Mouse (Mus musculus): Measurements from ENCODE around the gene Gna11. TPM values are rescaled to one million over a fixed set of nuclear protein-coding genes. Genes with fewer than 3 reads are reported as not detected.

The Gna11 gene
- polyA plus RNA-seq, 1 experiment from 2014 or later: 101 TPM

DNA sequence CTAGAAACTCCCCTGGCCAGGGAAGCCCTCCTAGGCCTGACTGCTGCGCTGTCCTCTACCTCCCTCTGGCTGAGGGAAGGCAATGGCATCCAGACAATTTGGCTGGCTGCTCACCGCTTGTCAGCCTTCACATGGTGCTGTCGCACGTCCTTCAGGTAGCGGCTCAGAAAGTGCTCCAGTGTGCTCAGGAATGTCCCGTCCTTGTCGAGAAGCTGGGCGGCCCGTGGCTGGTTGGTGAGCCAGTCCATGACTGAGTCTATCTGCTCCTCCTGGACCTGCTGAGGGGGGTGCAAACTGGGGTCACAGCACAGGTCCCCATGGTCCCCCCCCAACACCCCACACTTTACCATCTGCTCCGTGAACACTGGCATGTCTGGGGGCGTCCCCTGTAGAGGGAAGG is 56.9 kb downstream of the Gna11 start:
- WGBS: 79% methylated on average over 11 of the region's 11 CpGs
- Histone ChIP-seq H3K27me3 (ENCODE audit: control insufficient read depth, insufficient read depth, low read length) (no peaks in the 10 kb centered on the region), H3K4me1 (ENCODE audit: control insufficient read depth, insufficient read depth, low read length) (no peaks in the 10 kb centered on the region), H3K9me3 (replicated peaks; ENCODE audit: control insufficient read depth, low read length) (no peaks in the 10 kb centered on the region), H3K4me2 (ENCODE audit: low read depth, low read length) (no peak overlapping the region), H3K27ac (ENCODE audit: low read length) (no peak overlapping the region), H3K36me3 (ENCODE audit: control insufficient read depth, insufficient read depth, low read length) (peaks cover 25% of the 10 kb centered on the region), H3K9ac (ENCODE audit: low read length) (no peak overlapping the region), H3K4me3 (replicated peaks; ENCODE audit: low read length) (no peak overlapping the region)
- no peak for ATAC-seq (ENCODE audit: insufficient read depth, low FRiP score)

DNA sequence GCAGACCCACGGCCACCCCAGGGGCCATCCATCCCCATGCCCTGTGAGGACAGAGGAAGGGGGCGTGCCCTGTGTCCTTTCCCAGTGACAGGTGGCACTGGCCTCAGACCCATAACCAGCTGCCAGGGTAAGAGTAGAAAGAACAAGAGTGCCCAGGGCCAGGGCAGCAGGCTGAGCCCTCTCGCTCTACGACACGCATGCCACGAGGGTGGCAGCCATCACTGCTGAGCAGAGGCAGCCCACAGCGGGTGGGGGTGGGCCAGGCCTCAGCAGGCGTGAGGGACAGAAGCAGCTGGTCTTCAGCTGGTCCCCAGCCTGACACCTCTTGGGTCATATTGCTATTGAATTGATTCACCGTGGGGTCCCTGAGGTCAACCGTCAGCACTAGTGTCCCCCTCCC is 58.5 kb downstream of the Gna11 start:
- Histone ChIP-seq H3K27ac (ENCODE audit: low read length) (no peak overlapping the region), H3K9ac (ENCODE audit: low read length) (no peak overlapping the region), H3K4me3 (replicated peaks; ENCODE audit: low read length) (no peak overlapping the region), H3K4me2 (ENCODE audit: low read depth, low read length) (no peak overlapping the region), H3K9me3 (replicated peaks; ENCODE audit: control insufficient read depth, low read length) (no peaks in the 10 kb centered on the region), H3K27me3 (ENCODE audit: control insufficient read depth, insufficient read depth, low read length) (peaks cover 12% of the 10 kb centered on the region; the same call in 1 of the 2 replicates), H3K36me3 (ENCODE audit: control insufficient read depth, insufficient read depth, low read length) (peaks cover 12% of the 10 kb centered on the region), H3K4me1 (ENCODE audit: control insufficient read depth, insufficient read depth, low read length) (0 out of 2 replicates have a peak, but pooled peaks cover 3% of the 10 kb centered on the region)
- no peak for ATAC-seq (ENCODE audit: insufficient read depth, low FRiP score)
- WGBS: 89% methylated on average over 10 of the region's 10 CpGs

GRCm38 (mm10) chr10:81485479-81486018 is 59.4 kb downstream of the Gna11 start:
- Histone ChIP-seq H3K4me3 (replicated peaks; ENCODE audit: low read length) (no peak overlapping the region), H3K27ac (ENCODE audit: low read length) (no peak overlapping the region; the same call in 1 of the 2 replicates), H3K4me1 (ENCODE audit: control insufficient read depth, insufficient read depth, low read length) (0 out of 2 replicates have a peak, but pooled peaks cover 3% of the 10 kb centered on the region), H3K4me2 (ENCODE audit: low read depth, low read length) (no peak overlapping the region), H3K9me3 (replicated peaks; ENCODE audit: control insufficient read depth, low read length) (no peaks in the 10 kb centered on the region), H3K36me3 (ENCODE audit: control insufficient read depth, insufficient read depth, low read length) (peaks cover 12% of the 10 kb centered on the region), H3K27me3 (ENCODE audit: control insufficient read depth, insufficient read depth, low read length) (peaks cover 19% of the 10 kb centered on the region; the same call in 1 of the 2 replicates), H3K9ac (ENCODE audit: low read length) (no peak overlapping the region)
- no peak for ATAC-seq (ENCODE audit: insufficient read depth, low FRiP score)
- 77% methylated on average over 7 of the region's 7 CpGs for WGBS

DNA sequence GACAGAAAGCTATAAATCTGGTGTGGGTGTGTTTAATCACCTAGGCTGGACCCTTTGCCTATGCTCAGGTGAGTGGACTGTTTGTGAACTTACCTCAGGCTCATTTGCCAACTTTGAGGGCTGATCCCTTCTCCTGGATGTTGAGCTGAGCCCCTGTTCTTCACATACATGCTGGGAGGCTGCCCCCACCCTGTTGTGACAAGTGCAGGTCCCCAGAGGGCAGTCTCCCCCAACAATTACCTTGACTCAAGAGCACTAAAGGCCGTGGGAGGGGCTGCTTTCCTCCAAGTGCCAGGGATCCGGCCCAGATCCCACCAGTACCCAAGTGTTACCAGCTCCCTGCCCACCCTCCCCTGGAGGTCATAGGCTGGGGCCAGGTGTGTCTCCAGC is 59.9 kb downstream of the Gna11 start:
- peaks cover 12% of the 10 kb centered on the region for H3K36me3 ChIP-seq (ENCODE audit: control insufficient read depth, insufficient read depth, low read length)
- H3K27ac ChIP-seq (ENCODE audit: low read length): no peak overlapping the region
- no peak overlapping the region for H3K4me2 ChIP-seq (ENCODE audit: low read depth, low read length)
- no peaks in the 10 kb centered on the region for H3K9me3 ChIP-seq (replicated peaks; ENCODE audit: control insufficient read depth, low read length)
- H3K9ac ChIP-seq (ENCODE audit: low read length): no peak overlapping the region
- no peak for ATAC-seq (ENCODE audit: insufficient read depth, low FRiP score)
- 0 out of 2 replicates have a peak, but pooled peaks cover 3% of the 10 kb centered on the region for H3K4me1 ChIP-seq (ENCODE audit: control insufficient read depth, insufficient read depth, low read length)
- no peak overlapping the region for H3K4me3 ChIP-seq (replicated peaks; ENCODE audit: low read length)
- peaks cover 22% of the 10 kb centered on the region for H3K27me3 ChIP-seq (ENCODE audit: control insufficient read depth, insufficient read depth, low read length)
- 15% methylated on average over 2 of the region's 2 CpGs for WGBS

DNA sequence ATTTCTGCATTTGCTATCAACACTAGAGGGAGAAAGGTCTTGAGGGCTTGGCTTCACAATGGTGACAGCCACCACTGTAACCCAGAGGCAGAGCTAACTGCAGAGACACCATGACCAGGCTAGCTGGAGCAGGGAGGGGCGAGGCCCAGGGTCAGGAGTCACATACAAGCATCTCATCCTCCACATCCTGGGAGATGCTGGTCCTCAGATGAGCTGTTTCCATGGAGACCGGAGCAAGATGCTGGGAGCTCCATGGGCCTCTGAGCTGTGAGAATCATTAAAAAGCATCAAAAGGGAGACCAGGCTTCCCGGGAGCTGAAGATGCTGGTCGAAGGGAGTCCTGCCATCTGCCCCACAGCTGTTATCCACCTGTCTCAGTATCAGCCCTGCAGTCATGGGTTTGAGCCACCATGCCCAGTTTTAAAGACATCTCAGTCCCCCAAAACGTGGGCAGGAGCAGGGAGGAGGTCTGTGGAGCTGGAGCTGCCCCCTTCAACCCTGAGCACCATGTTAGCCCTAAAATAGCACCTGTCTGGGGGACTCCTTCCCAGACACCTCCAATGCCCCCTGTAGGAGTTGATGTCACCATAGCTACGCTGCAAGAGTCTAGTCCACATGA is 60.4 kb downstream of the Gna11 start:
- H3K4me2 ChIP-seq (ENCODE audit: low read depth, low read length): no peak overlapping the region
- H3K4me1 ChIP-seq (ENCODE audit: control insufficient read depth, insufficient read depth, low read length): 0 out of 2 replicates have a peak, but pooled peaks cover 3% of the 10 kb centered on the region
- H3K4me3 ChIP-seq (replicated peaks; ENCODE audit: low read length): no peak overlapping the region
- H3K36me3 ChIP-seq (ENCODE audit: control insufficient read depth, insufficient read depth, low read length): peaks cover 8% of the 10 kb centered on the region
- WGBS: 64% methylated on average over 6 of the region's 6 CpGs
- no peaks in the 10 kb centered on the region for H3K9me3 ChIP-seq (replicated peaks; ENCODE audit: control insufficient read depth, low read length)
- no peak overlapping the region for H3K9ac ChIP-seq (ENCODE audit: low read length)
- peaks cover 22% of the 10 kb centered on the region for H3K27me3 ChIP-seq (ENCODE audit: control insufficient read depth, insufficient read depth, low read length)
- H3K27ac ChIP-seq (ENCODE audit: low read length): no peak overlapping the region
- no peak for ATAC-seq (ENCODE audit: insufficient read depth, low FRiP score)

DNA sequence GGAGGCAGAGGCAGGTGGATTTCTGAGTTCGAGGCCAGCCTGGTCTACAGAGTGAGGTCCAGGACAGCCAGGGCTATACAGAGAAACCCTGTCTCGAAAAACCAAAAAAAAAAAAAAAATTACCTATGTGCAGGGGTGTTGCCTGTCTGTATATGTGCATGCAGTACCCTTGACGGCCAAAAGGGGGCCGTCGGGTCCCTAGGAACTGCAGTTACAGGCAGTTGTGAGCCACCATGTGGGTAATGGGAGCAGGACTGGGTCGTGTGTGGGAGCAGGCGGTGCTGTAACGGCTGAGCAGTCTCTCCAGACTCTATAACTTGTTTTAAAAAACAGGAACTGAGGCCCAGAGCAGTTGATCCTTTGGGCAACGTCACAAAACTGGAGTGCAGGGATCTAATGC is 61.0 kb downstream of the Gna11 start:
- Histone ChIP-seq H3K9ac (ENCODE audit: low read length) (no peak overlapping the region), H3K4me2 (ENCODE audit: low read depth, low read length) (no peak overlapping the region), H3K36me3 (ENCODE audit: control insufficient read depth, insufficient read depth, low read length) (peaks cover 3% of the 10 kb centered on the region), H3K27ac (ENCODE audit: low read length) (no peak overlapping the region), H3K4me1 (ENCODE audit: control insufficient read depth, insufficient read depth, low read length) (0 out of 2 replicates have a peak, but pooled peaks cover 3% of the 10 kb centered on the region), H3K9me3 (replicated peaks; ENCODE audit: control insufficient read depth, low read length) (no peaks in the 10 kb centered on the region), H3K27me3 (ENCODE audit: control insufficient read depth, insufficient read depth, low read length) (peaks cover 22% of the 10 kb centered on the region), H3K4me3 (replicated peaks; ENCODE audit: low read length) (no peak overlapping the region)
- no peak for ATAC-seq (ENCODE audit: insufficient read depth, low FRiP score)
- 18% methylated on average over 9 of the region's 9 CpGs for WGBS

GRCm38 (mm10) chr10:81482533-81482889 is 62.5 kb downstream of the Gna11 start, which contains the start of gene Celf5:
TSS of gene Celf5 (minus strand) at chr10:81482709.
- H3K36me3 ChIP-seq (ENCODE audit: control insufficient read depth, insufficient read depth, low read length): peaks cover 3% of the 10 kb centered on the region
- peak; percentile 51; the same call in 1 of the 2 replicates for ATAC-seq (ENCODE audit: insufficient read depth, low FRiP score)
- peak within 1 kb of the TSS; percentile 51 for H3K4me3 ChIP-seq (replicated peaks; ENCODE audit: low read length)
- 0 out of 2 replicates have a peak, but pooled peaks cover 3% of the 10 kb centered on the region for H3K4me1 ChIP-seq (ENCODE audit: control insufficient read depth, insufficient read depth, low read length)
- H3K9ac ChIP-seq (ENCODE audit: low read length): peak within 1 kb of the TSS; percentile 70
- H3K27ac ChIP-seq (ENCODE audit: low read length): no peak within 1 kb of the TSS
- no peaks in the 10 kb centered on the region for H3K9me3 ChIP-seq (replicated peaks; ENCODE audit: control insufficient read depth, low read length)
- H3K27me3 ChIP-seq (ENCODE audit: control insufficient read depth, insufficient read depth, low read length): peaks cover 22% of the 10 kb centered on the region
- peak within 1 kb of the TSS; percentile 80 for H3K4me2 ChIP-seq (ENCODE audit: low read depth, low read length)
- 2% methylated on average over 29 of the region's 36 CpGs for WGBS

- 0 out of 2 replicates have a peak, but pooled peaks cover 3% of the 10 kb centered on the region for H3K4me1 ChIP-seq (ENCODE audit: control insufficient read depth, insufficient read depth, low read length)
- peak overlapping the region; percentile 80 for H3K4me2 ChIP-seq (ENCODE audit: low read depth, low read length)
- peaks cover 22% of the 10 kb centered on the region for H3K27me3 ChIP-seq (ENCODE audit: control insufficient read depth, insufficient read depth, low read length)
- WGBS: 6% methylated on average over 35 of the region's 35 CpGs
- peak; percentile 11; the same call in 1 of the 2 replicates for ATAC-seq (ENCODE audit: insufficient read depth, low FRiP score)
- H3K9ac ChIP-seq (ENCODE audit: low read length): peak overlapping the region; percentile 70
- H3K36me3 ChIP-seq (ENCODE audit: control insufficient read depth, insufficient read depth, low read length): no peaks in the 10 kb centered on the region; the same call in 1 of the 2 replicates
- peak overlapping the region; percentile 51 for H3K4me3 ChIP-seq (replicated peaks; ENCODE audit: low read length)
- no peak overlapping the region for H3K27ac ChIP-seq (ENCODE audit: low read length)
- H3K9me3 ChIP-seq (replicated peaks; ENCODE audit: control insufficient read depth, low read length): no peaks in the 10 kb centered on the region
These were observed 63.1 kb downstream of the Gna11 start for GRCm38 (mm10) chr10:81481605-81482532.
